Mouse (Mus musculus): ENCODE measurements around the gene Polr1d.

Polr1d gene

GRCm38 (mm10) chr5:147076799-147077165, at the start of gene Polr1d:
Polr1d (plus strand) TSS chr5:147077050.
- no peak for DNase-seq

DNA sequence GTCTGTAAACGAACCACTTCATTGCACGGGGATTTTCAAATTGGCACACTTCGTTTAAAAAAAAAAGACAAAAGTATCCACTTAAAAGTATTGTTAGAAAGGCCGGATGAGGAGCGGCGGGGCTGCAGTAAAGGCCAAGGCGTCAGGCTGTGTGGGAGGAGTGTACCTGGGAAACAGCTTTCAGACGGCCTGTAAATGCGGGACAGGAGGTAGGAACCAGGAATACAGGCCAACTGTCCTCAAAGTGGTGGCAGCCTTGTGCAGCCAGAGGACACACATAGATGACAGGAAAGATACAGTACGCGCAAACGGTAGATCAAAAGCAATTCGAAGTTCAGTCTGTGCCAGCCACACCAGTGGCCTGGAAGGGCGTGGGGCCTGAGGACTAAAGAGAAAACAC, 45.6 kb upstream of the Polr1d start:
- no peak for DNase-seq

DNA sequence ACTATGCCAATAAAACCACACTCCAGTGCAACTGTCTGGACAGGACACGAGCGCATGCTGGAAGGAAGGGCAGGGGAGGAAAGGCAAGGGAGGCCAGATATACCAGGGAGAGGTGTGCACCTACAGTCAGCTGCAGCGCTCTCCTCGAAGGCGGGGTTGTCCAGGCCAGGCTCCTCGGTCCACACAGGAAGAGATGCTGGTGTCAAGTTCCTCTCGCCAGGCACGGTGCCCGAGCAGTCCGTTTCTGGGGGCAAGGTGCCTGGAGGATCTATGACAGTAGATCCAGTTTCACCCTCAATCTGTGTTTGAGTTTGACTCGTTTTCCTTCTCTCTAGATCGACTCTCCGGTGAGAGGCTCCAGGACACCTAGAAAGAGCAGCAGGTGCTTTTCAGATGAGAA, 43.7 kb upstream of the Polr1d start:
- DNase-seq: no peak

GRCm38 (mm10) chr5:147034283-147034682, 42.6 kb upstream of the Polr1d start:
- DNase-seq: no peak

DNA sequence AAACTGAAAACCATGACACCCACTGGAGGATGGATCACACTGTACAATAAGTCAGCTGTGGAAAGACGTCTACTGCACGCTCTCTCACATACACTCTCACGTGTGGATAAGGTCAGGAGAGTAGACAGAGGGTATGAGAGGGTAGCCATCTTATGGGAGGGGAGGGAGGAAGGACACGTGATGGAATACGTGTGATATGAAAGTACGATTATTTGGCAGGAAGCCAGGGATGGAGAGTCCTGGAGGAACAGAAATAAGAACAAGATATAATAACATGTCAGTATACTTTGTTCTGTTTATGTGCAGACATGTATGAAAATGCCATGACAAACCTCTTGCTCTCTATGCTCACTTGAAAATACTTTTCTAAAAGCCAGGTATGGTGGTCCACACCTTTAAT, 41.5 kb upstream of the Polr1d start:
- DNase-seq: no peak

GRCm38 (mm10) chr5:147036028-147036427, 40.8 kb upstream of the Polr1d start:
- DNase-seq: peak; percentile 48 to 63

DNA sequence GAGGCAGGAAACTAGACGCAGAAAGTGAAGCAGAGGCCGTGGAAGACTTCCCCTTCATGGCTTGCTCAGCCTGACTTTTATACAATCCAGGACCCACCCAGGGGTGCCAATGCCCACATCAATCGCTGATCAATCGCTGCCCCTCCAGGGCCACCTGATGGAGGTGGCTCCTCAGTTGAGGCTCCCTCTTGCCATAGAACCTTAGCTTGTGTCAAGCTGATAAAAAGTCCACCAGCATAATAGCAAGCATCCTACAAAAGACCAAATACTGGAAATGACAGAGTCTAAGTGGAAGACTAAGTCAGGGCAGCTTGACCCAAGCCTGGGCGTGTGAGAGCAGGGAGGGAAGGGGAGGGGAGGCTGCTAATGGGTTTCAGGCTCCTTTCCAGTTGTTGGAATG, 40.2 kb upstream of the Polr1d start:
- no peak for DNase-seq

DNA sequence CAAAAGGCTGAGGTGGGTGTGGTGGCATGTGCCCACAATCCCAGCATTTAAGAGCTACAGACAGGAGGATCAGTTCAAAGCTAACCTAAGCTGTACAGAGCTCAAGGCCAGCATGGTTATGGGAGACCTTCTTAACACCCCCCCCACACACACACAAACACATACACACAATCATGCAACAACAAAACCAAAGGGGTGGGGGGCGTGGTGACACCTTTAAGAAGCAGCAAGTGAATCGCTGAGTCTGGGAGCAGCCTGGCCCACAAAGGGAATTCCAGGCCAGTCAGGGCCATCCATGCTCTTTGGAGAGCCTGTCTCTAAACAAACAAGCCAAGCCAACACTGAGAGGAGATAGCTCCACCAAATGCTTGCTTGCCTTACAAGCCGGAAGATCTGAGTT, 39.2 kb upstream of the Polr1d start:
- peak in 1 of 2 experiments; percentile 37 for DNase-seq

DNA sequence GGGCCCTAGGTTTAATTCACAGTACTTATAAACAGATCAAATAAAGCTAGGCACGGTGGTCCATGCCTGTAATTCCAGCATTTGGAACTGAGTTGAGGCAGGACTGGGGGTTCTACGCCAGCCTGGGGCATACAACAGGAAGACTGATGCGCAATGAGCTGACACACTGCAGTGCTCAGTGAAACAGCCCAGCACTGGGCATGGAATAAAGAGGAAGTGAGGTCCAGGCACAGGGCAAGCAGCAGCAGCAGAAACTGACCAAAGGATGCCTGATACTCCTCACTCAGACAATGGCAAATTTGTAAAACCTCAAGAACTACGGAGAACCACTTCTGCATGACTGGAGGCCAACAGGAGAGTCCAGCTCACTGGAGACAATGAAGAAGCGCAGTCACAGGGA, 37.5 kb upstream of the Polr1d start:
- DNase-seq: no peak

GRCm38 (mm10) chr5:147041965-147042937, 34.6 kb upstream of the Polr1d start:
- no peak for DNase-seq

- no peak for DNase-seq
Measured at GRCm38 (mm10) chr5:147043240-147043844, 33.5 kb upstream of the Polr1d start.

- no peak for DNase-seq
Measured at GRCm38 (mm10) chr5:147045311-147045710, 31.5 kb upstream of the Polr1d start.

DNA sequence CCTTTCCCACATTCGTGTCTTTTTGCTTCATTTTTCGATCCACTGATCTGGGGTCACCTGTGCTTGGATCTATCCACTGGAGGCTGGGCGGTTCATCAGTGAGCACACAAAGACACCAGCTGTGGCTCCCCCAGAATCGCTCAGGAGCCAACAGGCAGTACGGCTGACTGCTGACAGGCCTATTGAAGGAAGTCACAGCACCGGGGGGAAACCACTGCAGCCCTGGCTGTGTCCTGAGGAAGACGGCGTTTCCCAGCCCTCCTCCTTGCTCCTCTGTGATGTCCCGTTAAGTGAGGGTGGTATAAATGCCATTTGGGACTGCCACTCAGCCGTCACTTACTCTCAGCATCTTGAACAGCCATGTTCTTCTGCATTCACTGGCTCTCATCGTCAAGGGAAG, 30.9 kb upstream of the Polr1d start:
- DNase-seq: no peak

DNA sequence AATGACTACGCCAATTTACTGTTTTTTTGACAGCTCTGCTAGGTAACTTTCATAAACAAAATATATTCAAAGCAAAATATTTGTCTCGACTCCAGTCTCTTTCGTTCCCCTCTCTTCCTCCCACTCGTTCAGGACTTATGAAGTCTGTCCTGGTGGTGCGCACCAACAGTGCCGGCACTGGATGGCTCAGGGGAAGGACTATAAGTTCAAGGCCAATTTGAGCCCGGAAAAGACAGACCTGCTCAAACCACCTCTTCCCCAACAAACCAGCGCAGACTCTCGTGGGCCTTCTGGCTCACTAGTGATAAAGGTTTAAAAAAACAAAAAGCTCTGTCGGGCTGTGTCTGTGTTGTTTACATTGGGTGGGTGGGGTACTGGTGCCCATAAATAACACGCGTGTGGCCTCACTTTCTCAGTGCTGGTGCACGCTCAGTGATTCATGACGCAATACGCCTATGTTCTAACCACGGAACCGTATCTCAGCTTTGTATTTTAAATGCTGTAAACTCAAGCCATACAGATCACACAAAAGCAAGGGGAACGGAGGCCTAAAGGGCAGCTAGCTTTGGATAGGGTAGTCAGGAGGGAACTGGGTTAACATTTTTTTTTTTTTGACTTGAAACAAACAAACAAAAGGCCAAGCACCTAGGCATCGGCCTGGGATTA, 27.2 kb upstream of the Polr1d start:
- DNase-seq: no peak

DNA sequence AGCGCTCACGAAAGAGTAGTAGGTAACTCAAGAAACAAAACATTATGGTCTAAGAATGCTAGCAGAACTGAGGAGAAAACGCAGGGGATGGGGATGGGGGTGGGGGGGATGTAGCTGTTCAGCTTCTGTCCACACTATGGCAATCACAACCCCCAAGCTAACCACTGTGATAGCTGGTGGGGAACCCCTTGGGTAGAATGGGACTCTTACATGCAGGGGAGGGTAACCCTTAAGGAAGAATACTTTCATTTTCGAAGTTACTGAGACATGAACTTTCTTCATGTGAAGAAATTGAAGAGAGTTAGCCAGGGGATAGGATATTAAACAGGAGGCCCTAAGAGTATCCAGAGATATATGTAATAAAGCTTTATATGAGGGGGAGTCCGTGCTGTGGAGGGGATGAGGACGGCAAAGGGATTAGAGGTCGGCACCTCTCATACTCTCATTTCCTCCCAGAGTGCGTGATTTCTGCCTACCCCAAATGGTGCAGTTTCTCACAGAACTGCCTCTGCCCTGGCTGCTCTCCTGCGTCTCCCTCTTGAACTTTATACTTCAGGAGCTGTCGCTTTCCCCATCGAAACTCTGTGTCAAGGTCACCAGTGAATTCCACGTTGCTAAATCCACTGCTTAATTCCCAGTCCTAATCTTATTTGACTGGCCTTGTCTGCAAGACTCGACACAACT, 25.9 kb upstream of the Polr1d start:
- DNase-seq: no peak

- no peak for DNase-seq
Measured at GRCm38 (mm10) chr5:147051500-147052308, 25.1 kb upstream of the Polr1d start.

GRCm38 (mm10) chr5:147052309-147052558, 24.6 kb upstream of the Polr1d start:
- DNase-seq: no peak

GRCm38 (mm10) chr5:147053071-147053470, 23.8 kb upstream of the Polr1d start:
- no peak for DNase-seq

DNA sequence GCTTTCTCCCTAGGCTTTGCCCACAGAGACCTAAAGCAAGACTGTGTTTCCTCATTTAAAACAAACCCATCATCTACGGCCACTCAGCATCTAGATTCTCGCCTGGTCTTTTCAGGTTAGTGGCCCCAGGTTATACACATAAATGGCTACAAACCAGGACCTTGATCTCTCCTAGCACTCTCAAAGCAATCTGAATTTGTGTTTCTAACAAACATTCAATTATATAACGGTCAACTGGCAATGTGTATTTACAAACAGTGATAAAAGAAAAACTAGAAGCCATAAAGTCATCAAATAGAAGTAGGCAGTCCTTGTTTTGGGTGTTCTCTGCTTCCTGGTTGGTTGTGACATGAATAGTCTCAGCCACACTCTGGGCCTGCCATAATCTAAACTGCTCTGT, 23.4 kb upstream of the Polr1d start:
- DNase-seq: no peak

- DNase-seq: no peak
Measured at GRCm38 (mm10) chr5:147054328-147054727, 22.5 kb upstream of the Polr1d start.

- no peak for DNase-seq
Measured at GRCm38 (mm10) chr5:147054747-147055270, 22.0 kb upstream of the Polr1d start.

- DNase-seq: no peak
Measured at GRCm38 (mm10) chr5:147055572-147056245, 21.1 kb upstream of the Polr1d start.

All from lung, adult 18-20 months (tissue).